Mouse (Mus musculus): ENCODE data around the gene Bckdhb.

- no peak for TF ChIP-seq CTCF (conservative IDR thresholded peaks at IDR 0.05; ENCODE audit: low read length)
- TF ChIP-seq POU5F1 (IDR thresholded peaks at IDR 0.05; ENCODE audit: borderline replicate concordance, low read length): no peak
These were observed 165.5 kb downstream of the Bckdhb start for GRCm38 (mm10) chr9:84090316-84091063.
